Mouse (Mus musculus) liver, embryonic 11.5 days (tissue): ENCODE measurements around the gene Lilra6. TPM values are rescaled to one million over a fixed set of nuclear protein-coding genes. Genes with fewer than 3 reads are reported as not detected.
"Not testable (repeated sequence)": the region's sequence is repeated elsewhere in the genome, so short reads cannot be mapped to it uniquely, and the experiment has no call there.

Source experiments
- ATAC-seq: fragments of 200-750 bp; cut with Nextera tagmentation; replicated peaks from 2 replicates; pipeline ENCODE4 v1.8.0; 2017; ENCODE audit warnings: moderate number of reproducible peaks, mild to moderate bottlenecking, moderate TSS enrichment, moderate library complexity; ENCODE audit not compliant: low FRiP score
- DNase-seq: peaks from one replicate; pipeline ENCODE4 v3.0.0-alpha.2; 2017; ENCODE audit warnings: low spot score
- H3K27ac ChIP-seq: fragments of 300-500 bp; sonication (generic); 2 replicates; pipeline ENCODE4 v1.5.1; 2014; ENCODE audit warnings: mild to moderate bottlenecking, low read depth, low read length, control low read depth
- H3K27me3 ChIP-seq: fragments of 300-500 bp; sonication (generic); replicated peaks from 2 replicates; pipeline ENCODE4 v1.6.1; 2014; ENCODE audit warnings: low read length, mixed read lengths; ENCODE audit not compliant: control insufficient read depth, insufficient read depth
- H3K36me3 ChIP-seq: fragments of 300-500 bp; sonication (generic); 2 replicates; pipeline ENCODE4 v1.6.1; 2014; ENCODE audit warnings: mild to moderate bottlenecking, low read length, moderate library complexity, mixed read lengths; ENCODE audit not compliant: control insufficient read depth, insufficient read depth
- H3K4me1 ChIP-seq: fragments of 300-500 bp; sonication (generic); replicated peaks from 2 replicates; pipeline ENCODE4 v1.6.1; 2014; ENCODE audit warnings: low read length, mixed read lengths; ENCODE audit not compliant: control insufficient read depth, insufficient read depth
- H3K4me2 ChIP-seq: fragments of 300-500 bp; sonication (generic); 2 replicates; pipeline ENCODE4 v1.6.1; 2014; ENCODE audit warnings: mild to moderate bottlenecking, control low read depth, moderate library complexity
- H3K4me3 ChIP-seq: fragments of 300-500 bp; sonication (generic); 2 replicates; pipeline ENCODE4 v1.5.1; 2014; ENCODE audit warnings: low read depth, low read length, control low read depth
- H3K9ac ChIP-seq: fragments of 300-500 bp; sonication (generic); 2 replicates; pipeline ENCODE4 v1.6.1; 2014; ENCODE audit warnings: low read depth, low read length, control low read depth
- H3K9me3 ChIP-seq: fragments of 300-500 bp; sonication (generic); 2 replicates; pipeline ENCODE4 v1.6.1; 2016; ENCODE audit warnings: low read length, inconsistent platforms, mixed read lengths; ENCODE audit not compliant: control insufficient read depth
- WGBS: fragments of 180-500 bp; shearing (Covaris S2); extraction: QIAGEN DNeasy Blood & Tissue Kit; methylation state at CpG from one replicate; pipeline ENCODE4 v1.1.7; 2014; 5-methylcytosine and 5-hydroxymethylcytosine counted together
- polyA plus RNA-seq: library from polyadenylated mRNA; unstranded; fragments of >200 nt; fragmentation: Nextera tagmentation; extraction: Ambion mirVana; gene quantifications from 2 replicates; pipeline ENCODE4 v1.2.1, GENCODE M21; 2014

Gene Lilra6
- 0.13 and 0.23 TPM in 2 replicates for polyA plus RNA-seq

DNA sequence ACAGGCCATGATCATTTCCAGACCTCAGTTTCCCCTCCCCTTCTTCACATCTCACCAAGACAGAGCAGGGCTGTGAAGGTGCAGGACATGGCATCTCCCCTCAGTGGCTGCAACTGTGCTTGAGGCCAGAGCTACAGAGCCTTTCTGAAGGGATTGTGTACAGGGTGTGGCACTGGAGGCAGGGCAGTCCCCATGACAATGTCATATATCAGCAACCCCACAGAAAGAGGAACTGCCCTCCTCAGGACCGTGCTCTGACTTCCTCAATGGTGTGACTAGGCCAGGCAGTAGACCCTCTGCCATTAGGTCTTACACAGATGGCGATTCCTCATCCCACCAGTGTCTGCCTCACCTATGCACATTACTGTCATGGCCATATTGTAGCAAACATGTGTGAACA lies at the start of gene Lilra6:
Gene Lilra6 (minus strand): TSS at position 117 of the 400 bp plus-strand sequence.
- not testable (repeated sequence) for DNase-seq, H3K4me2 ChIP-seq
- WGBS = 43% methylated on average over 2 of the region's 2 CpGs

GRCm38 (mm10) chr7:3962017-3962416 lies 46.7 kb upstream of the Lilra6 start:
- Histone ChIP-seq H3K36me3 (no peaks in the 10 kb centered on the region), H3K4me2 (no peak overlapping the region), H3K9me3 (no peaks in the 10 kb centered on the region), H3K4me3 (no peak overlapping the region), H3K27ac (no peak overlapping the region), H3K9ac (no peak overlapping the region), H3K27me3 (no peaks in the 10 kb centered on the region), H3K4me1 (no peaks in the 10 kb centered on the region)
- no peak for DNase-seq
- 78% methylated on average over 2 of the region's 2 CpGs for WGBS
- no peak for ATAC-seq

More for the DNA sequence above, at the start of gene Lilra6:
- not testable (repeated sequence) for H3K27me3 ChIP-seq, H3K27ac ChIP-seq, H3K4me1 ChIP-seq, H3K9ac ChIP-seq, H3K9me3 ChIP-seq, H3K4me3 ChIP-seq, H3K36me3 ChIP-seq, ATAC-seq

DNA sequence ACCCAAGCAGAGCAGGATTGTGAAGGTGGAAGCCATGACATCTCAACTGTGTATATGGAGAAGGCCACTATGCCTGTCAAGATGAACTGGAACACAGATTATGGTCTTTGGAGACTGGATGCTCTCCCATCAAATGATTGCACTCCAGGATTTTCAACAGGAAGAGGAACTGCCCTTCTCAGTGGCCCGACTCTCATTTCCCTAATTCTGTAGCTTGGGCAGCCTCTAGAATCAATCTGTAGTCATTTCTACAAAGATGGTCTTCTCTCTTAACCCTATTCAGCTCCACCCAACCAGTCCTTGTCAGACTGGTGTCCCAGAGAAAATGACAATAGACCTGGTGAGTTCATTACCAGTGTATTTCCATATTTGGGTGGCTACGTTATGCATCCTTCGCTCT lies 42.1 kb upstream of the Lilra6 start:
- no peaks in the 10 kb centered on the region for H3K36me3 ChIP-seq
- H3K9ac ChIP-seq = no peak overlapping the region
- H3K4me3 ChIP-seq = no peak overlapping the region
- no peaks in the 10 kb centered on the region for H3K27me3 ChIP-seq
- H3K27ac ChIP-seq = no peak overlapping the region
- 83% methylated on average over 3 of the region's 3 CpGs for WGBS
- H3K4me2 ChIP-seq = no peak overlapping the region
- ATAC-seq (no peak), DNase-seq (no peak)
- no peaks in the 10 kb centered on the region for H3K9me3 ChIP-seq
- H3K4me1 ChIP-seq = no peaks in the 10 kb centered on the region

DNA sequence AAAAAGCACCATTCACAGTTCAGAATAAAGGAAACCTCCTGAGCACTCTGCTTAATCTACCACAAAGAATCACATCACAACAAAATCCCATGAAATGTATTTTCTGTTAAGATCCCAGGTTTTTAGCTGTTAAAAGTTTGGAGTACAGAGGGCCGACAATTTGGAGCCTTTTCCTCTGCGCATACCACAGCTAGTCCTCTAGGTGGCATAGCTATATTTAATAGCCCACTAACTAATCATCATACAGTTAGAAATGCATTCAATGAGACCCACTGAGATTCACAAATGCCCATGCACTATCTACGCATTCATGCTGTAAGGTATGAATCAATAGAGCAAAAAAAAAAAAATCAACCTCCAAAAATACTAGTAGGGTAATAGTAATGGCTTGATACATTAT lies 33.9 kb upstream of the Lilra6 start:
- Histone ChIP-seq H3K4me2 (no peak overlapping the region), H3K36me3 (no peaks in the 10 kb centered on the region), H3K4me3 (no peak overlapping the region), H3K27me3 (no peaks in the 10 kb centered on the region), H3K4me1 (no peaks in the 10 kb centered on the region), H3K9ac (no peak overlapping the region), H3K9me3 (no peaks in the 10 kb centered on the region), H3K27ac (no peak overlapping the region)
- ATAC-seq (no peak), DNase-seq (no peak)
- 75% methylated on average over 3 of the region's 3 CpGs for WGBS

DNA sequence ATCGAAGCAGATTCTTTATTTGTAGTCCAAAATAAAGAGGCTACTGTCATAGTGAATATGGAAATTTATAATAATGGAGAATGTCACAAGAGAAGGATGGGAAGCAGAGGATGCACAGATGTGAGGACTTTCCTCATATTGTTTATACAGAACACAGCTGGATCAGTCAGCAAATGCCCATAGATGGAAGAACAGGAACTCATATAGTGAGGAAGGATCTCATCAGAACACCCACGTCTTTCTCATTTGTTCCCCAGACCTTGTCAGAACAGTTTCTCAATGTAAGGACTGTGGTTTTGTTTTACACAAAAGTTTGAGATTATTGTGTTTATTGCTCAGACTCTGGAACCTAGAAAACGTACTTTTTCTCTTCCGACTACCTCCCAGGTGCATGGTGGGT lies 32.9 kb upstream of the Lilra6 start:
- WGBS = 72% methylated on average over 4 of the region's 4 CpGs
- H3K36me3 ChIP-seq = no peaks in the 10 kb centered on the region
- H3K4me2 ChIP-seq = no peak overlapping the region
- H3K4me1 ChIP-seq = no peaks in the 10 kb centered on the region
- no peak for DNase-seq
- no peak overlapping the region for H3K9ac ChIP-seq
- no peaks in the 10 kb centered on the region for H3K9me3 ChIP-seq
- H3K4me3 ChIP-seq = no peak overlapping the region
- no peaks in the 10 kb centered on the region for H3K27me3 ChIP-seq
- no peak overlapping the region for H3K27ac ChIP-seq
- no peak for ATAC-seq

GRCm38 (mm10) chr7:3946117-3946516 lies 30.8 kb upstream of the Lilra6 start:
- ATAC-seq = no peak
- H3K27ac ChIP-seq = no peak overlapping the region
- H3K36me3 ChIP-seq = no peaks in the 10 kb centered on the region
- no peak overlapping the region for H3K4me3 ChIP-seq
- no peaks in the 10 kb centered on the region for H3K27me3 ChIP-seq
- no peaks in the 10 kb centered on the region for H3K9me3 ChIP-seq
- DNase-seq = no peak
- H3K4me1 ChIP-seq = no peaks in the 10 kb centered on the region
- no peak overlapping the region for H3K9ac ChIP-seq
- H3K4me2 ChIP-seq = no peak overlapping the region
- 57% methylated on average over 4 of the region's 4 CpGs for WGBS

DNA sequence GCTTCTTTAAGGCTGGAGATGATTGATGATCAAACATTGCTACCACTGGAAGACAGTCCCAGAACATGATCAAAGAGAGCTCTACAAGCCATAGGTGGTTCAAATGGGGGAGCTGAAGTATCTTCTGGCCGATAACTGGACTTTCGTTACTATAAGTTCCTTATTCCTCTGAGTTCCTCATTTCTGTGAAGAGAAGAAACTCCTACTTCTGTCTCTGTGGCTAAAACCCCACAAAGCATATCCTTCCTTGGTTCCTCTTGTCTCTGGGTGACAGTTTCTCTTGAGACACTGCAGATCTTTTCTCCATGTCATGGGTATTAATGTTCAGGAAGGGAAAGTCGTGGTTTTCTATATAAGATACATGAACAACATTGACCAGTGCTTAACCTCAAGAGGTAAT lies 25.6 kb upstream of the Lilra6 start:
- Histone ChIP-seq H3K36me3 (no peaks in the 10 kb centered on the region), H3K4me3 (no peak overlapping the region), H3K4me1 (no peaks in the 10 kb centered on the region), H3K4me2 (no peak overlapping the region), H3K27me3 (no peaks in the 10 kb centered on the region), H3K9me3 (no peaks in the 10 kb centered on the region), H3K9ac (no peak overlapping the region), H3K27ac (no peak overlapping the region)
- DNase-seq = no peak
- ATAC-seq = no peak
- 34% methylated on average over 3 of the region's 3 CpGs for WGBS

DNA sequence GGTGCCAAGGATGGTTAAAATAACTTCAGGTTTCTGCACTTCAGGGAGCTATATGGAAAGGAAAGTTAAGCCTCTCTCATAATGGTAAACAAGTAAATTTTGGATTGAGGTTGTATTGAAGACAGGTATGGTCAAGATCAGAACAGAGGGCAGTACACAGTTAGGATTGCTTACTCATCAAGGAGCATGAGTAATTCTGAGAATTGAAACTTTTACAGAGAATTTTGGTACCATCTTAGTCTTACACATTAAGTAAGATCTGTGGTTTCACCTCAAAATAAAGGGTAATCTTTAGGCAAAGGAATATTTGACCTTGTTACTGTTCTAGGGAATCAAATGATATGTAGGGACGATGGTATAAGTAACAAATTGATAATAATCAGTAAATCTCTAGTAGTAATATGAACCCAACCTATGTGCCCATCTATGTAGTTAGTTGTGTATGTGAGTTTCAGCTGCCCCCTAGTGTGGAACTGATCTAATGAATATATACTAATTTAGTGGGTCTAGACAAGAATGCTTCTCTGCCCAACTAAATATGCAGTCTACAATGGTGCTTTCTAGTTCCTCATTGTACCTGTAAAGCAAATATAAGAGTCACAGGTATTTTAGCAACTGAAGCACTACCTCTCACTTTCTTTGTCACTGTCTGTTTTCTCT lies 24.7 kb upstream of the Lilra6 start:
- no peaks in the 10 kb centered on the region for H3K27me3 ChIP-seq
- 60% methylated on average over 1 of the region's 1 CpGs for WGBS
- no peak for DNase-seq
- H3K4me1 ChIP-seq = no peaks in the 10 kb centered on the region
- H3K9ac ChIP-seq = no peak overlapping the region
- H3K4me2 ChIP-seq = no peak overlapping the region
- no peak overlapping the region for H3K4me3 ChIP-seq
- H3K9me3 ChIP-seq = no peaks in the 10 kb centered on the region
- ATAC-seq = no peak
- no peaks in the 10 kb centered on the region for H3K36me3 ChIP-seq
- H3K27ac ChIP-seq = no peak overlapping the region

DNA sequence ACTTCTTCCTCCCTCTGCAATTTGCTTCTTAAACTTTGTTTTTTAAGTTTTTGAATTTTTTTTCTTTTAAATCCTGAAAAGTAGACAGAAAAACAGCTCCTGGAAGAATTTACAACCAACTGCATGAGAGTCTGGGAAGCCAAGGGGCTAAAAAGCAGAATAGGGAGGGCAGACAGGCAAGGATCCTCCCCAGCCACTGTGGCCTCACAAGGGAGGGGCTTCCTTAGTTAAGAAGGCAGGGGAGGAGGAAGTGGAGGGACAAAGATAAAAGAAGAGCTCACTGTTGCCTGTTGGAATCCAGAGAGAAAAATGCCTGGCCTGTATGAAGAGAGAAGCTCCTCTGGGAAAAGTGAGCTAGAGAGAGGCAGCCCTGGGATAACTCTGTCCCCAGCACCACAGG lies 20.2 kb upstream of the Lilra6 start:
- H3K27ac ChIP-seq, H3K4me1 ChIP-seq, H3K4me3 ChIP-seq, H3K9me3 ChIP-seq, H3K36me3 ChIP-seq, DNase-seq, ATAC-seq, H3K27me3 ChIP-seq, H3K9ac ChIP-seq, H3K4me2 ChIP-seq: not testable (repeated sequence)
